Mouse (Mus musculus): ENCODE results near the gene Prss22.

GRCm38 (mm10) chr17:23989802-23990201 is 8.1 kb downstream of the Prss22 start:
- TF ChIP-seq CTCF (conservative IDR thresholded peaks at IDR 0.05; ENCODE audit: insufficient read depth, insufficient read length, low read depth, low read length) = no peak
- TF ChIP-seq POLR2A (IDR thresholded peaks at IDR 0.05; ENCODE audit: low read depth, low read length) = no peak
